ENCODE assay signal across 15 mouse cellular contexts in genomic region chr6:97321156-97321555, GRCm38 (mm10).
A peak's percentile ranks its signal among the peaks of the same experiment; 100 is the strongest.
DNase-seq lines count a peak whose midpoint lies in the region; ATAC-seq and TF ChIP-seq lines count a peak whose summit lies in the region.
"Had no signal": no experiment of that assay in that cellular context is flagged by ENCODE, and none has a peak within 500 bp of the region (broad histone marks: within the 10 kb centered on the region; RNA-seq: fewer than 3 reads in every experiment).

No protein-coding gene starts in this region.

- peaks cover 64% of the 10 kb centered on the region for H3K36me3 ChIP-seq in heart, embryonic 10.5 days
- H3K36me3 ChIP-seq in heart, adult 2 months (ENCODE audit: control insufficient read depth, insufficient read depth, low read length), result no peaks in the 10 kb centered on the region
- H3K36me3 ChIP-seq in liver, embryonic 11.5 days (ENCODE audit: control insufficient read depth, insufficient read depth, low read length), result no peaks in the 10 kb centered on the region; the same call in 1 of the 2 replicates
- H3K36me3 ChIP-seq in liver, postnatal 0 days (replicated peaks; ENCODE audit: insufficient read depth, low read length), result peaks cover 6% of the 10 kb centered on the region
- H3K36me3 ChIP-seq: embryonic facial prominence, embryonic 13.5 days; limb, embryonic 12.5 days had no signal

- H3K4me3 ChIP-seq in heart, embryonic 10.5 days, result no peak overlapping the region
- no peak overlapping the region for H3K4me3 ChIP-seq in heart, adult 2 months
- H3K4me3 ChIP-seq in liver, embryonic 11.5 days (ENCODE audit: low read depth, low read length), result no peak overlapping the region
- no peak overlapping the region for H3K4me3 ChIP-seq in liver, postnatal 0 days (ENCODE audit: low read depth, low read length)
- H3K4me3 ChIP-seq in left cerebral cortex, adult 2 months, result no peak overlapping the region
- H3K4me3 ChIP-seq: embryonic facial prominence, embryonic 13.5 days; forebrain, embryonic 15.5 days; limb, embryonic 12.5 days had no signal

- H3K27ac ChIP-seq in heart, embryonic 10.5 days, result peak overlapping the region; percentile 77
- no peak overlapping the region for H3K27ac ChIP-seq in heart, adult 2 months
- H3K27ac ChIP-seq in liver, embryonic 11.5 days (ENCODE audit: low read depth, low read length), result peak overlapping the region; percentile 8; the same call in 1 of the 2 replicates
- no peak overlapping the region for H3K27ac ChIP-seq in liver, postnatal 0 days (ENCODE audit: low read depth)
- H3K27ac ChIP-seq in left cerebral cortex, adult 2 months, result no peak overlapping the region
- H3K27ac ChIP-seq: embryonic facial prominence, embryonic 13.5 days; forebrain, embryonic 15.5 days; limb, embryonic 12.5 days had no signal

- no peak for TF ChIP-seq EP300 in heart, adult 2 months (IDR thresholded peaks at IDR 0.05; ENCODE audit: insufficient read depth, low read depth, low read length)
- TF ChIP-seq EP300 in liver, postnatal 0 days (IDR thresholded peaks at IDR 0.05; ENCODE audit: low read depth), result no peak

- H3K9me3 ChIP-seq in heart, embryonic 10.5 days, result no peaks in the 10 kb centered on the region
- H3K9me3 ChIP-seq in liver, embryonic 11.5 days (ENCODE audit: control insufficient read depth, low read length), result no peaks in the 10 kb centered on the region
- no peaks in the 10 kb centered on the region for H3K9me3 ChIP-seq in liver, postnatal 0 days (ENCODE audit: low read length)
- H3K9me3 ChIP-seq: embryonic facial prominence, embryonic 13.5 days; forebrain, embryonic 15.5 days; limb, embryonic 12.5 days had no signal

- no peaks in the 10 kb centered on the region for H3K27me3 ChIP-seq in heart, embryonic 10.5 days (ENCODE audit: insufficient read depth, poor library complexity, severe bottlenecking)
- no peaks in the 10 kb centered on the region for H3K27me3 ChIP-seq in heart, adult 2 months (ENCODE audit: control insufficient read depth, insufficient read depth, low read length)
- no peaks in the 10 kb centered on the region for H3K27me3 ChIP-seq in liver, embryonic 11.5 days (replicated peaks; ENCODE audit: control insufficient read depth, insufficient read depth, low read length)
- no peaks in the 10 kb centered on the region for H3K27me3 ChIP-seq in liver, postnatal 0 days (ENCODE audit: insufficient read depth, low read length)
- H3K27me3 ChIP-seq: embryonic facial prominence, embryonic 13.5 days; forebrain, embryonic 15.5 days; limb, embryonic 12.5 days had no signal

- peak; percentile 66 for ATAC-seq in liver, embryonic 11.5 days (replicated peaks; ENCODE audit: low FRiP score)
- ATAC-seq in liver, postnatal 0 days, result no peak
- ATAC-seq in activated CD4-positive, CD25-positive, alpha-beta regulatory T cell, adult 4 months, result peak; percentile 94
- ATAC-seq: forebrain, embryonic 15.5 days had no signal

- H3K4me1 ChIP-seq in heart, embryonic 10.5 days, result peaks cover 27% of the 10 kb centered on the region
- peaks cover 3% of the 10 kb centered on the region for H3K4me1 ChIP-seq in heart, adult 2 months (ENCODE audit: control insufficient read depth, insufficient read depth, low read length)
- peaks cover 6% of the 10 kb centered on the region; the same call in 1 of the 2 replicates for H3K4me1 ChIP-seq in liver, embryonic 11.5 days (replicated peaks; ENCODE audit: control insufficient read depth, insufficient read depth, low read length)
- H3K4me1 ChIP-seq in liver, postnatal 0 days (ENCODE audit: insufficient read depth), result no peaks in the 10 kb centered on the region
- H3K4me1 ChIP-seq: embryonic facial prominence, embryonic 13.5 days; forebrain, embryonic 15.5 days; limb, embryonic 12.5 days had no signal

- no peak for TF ChIP-seq CTCF in heart, adult 2 months (IDR thresholded peaks at IDR 0.05)
- TF ChIP-seq CTCF in liver, postnatal 0 days (IDR thresholded peaks at IDR 0.05; ENCODE audit: low read depth), result no peak
- TF ChIP-seq CTCF in left cerebral cortex, adult 2 months (IDR thresholded peaks at IDR 0.05), result no peak

- no peak for TF ChIP-seq POLR2A in heart, adult 2 months (IDR thresholded peaks at IDR 0.05; ENCODE audit: insufficient read depth, low read depth, low read length)

- no peaks in the 10 kb centered on the region for H3K79me2 ChIP-seq in heart, adult 2 months (replicated peaks; ENCODE audit: control insufficient read depth, insufficient read depth, low read length)

- H3K9ac ChIP-seq in heart, adult 2 months (ENCODE audit: low read depth, low read length), result no peak overlapping the region
- H3K9ac ChIP-seq in liver, embryonic 11.5 days (ENCODE audit: low read depth, low read length), result no peak overlapping the region
- H3K9ac ChIP-seq in liver, postnatal 0 days (replicated peaks), result no peak overlapping the region
- H3K9ac ChIP-seq: embryonic facial prominence, embryonic 13.5 days; forebrain, embryonic 15.5 days; limb, embryonic 12.5 days had no signal

- intact Hi-C loops in heart, adult 2 months (cut with DNase I), result no loop called here
- intact Hi-C loops in left cerebral cortex, adult 2 months (cut with DNase I), result no loop called here

- peak overlapping the region; percentile 14; the same call in 1 of the 2 replicates for H3K4me2 ChIP-seq in liver, embryonic 11.5 days
- H3K4me2 ChIP-seq in liver, postnatal 0 days (ENCODE audit: low read depth, low read length), result no peak overlapping the region
- H3K4me2 ChIP-seq: embryonic facial prominence, embryonic 13.5 days; forebrain, embryonic 15.5 days; limb, embryonic 12.5 days had no signal

- DNase-seq in heart, embryonic 10.5 days (ENCODE audit: low spot score), result no peak
- DNase-seq in heart, adult 2 months, result no peak
- no peak for DNase-seq in liver, embryonic 11.5 days (ENCODE audit: low spot score)
- no peak for DNase-seq in liver, postnatal 0 days
- peak; percentile 70 for DNase-seq in naive thymus-derived CD4-positive, alpha-beta T cell, adult 2 months (ENCODE audit: low read depth)
- no peak for DNase-seq in cerebellum, postnatal 14 days
- DNase-seq in left cerebral cortex, adult 2 months (ENCODE audit: extremely low spot score in 1 of 2, low spot score in 2 of 2), result no peak
- DNase-seq: adrenal gland, postnatal 36 days; cerebellum, adult 18-20 months; gastrocnemius, postnatal 10 days; kidney, adult 2 months had no signal

- WGBS in heart, embryonic 10.5 days, result 33% methylated on average over 11 of the region's 11 CpGs
- WGBS in heart, adult 2 months, result 31% methylated on average over 11 of the region's 11 CpGs
- 28% methylated on average over 11 of the region's 11 CpGs for WGBS in liver, embryonic 11.5 days
- WGBS in liver, postnatal 0 days (ENCODE audit: insufficient replicate concordance), result 21% methylated on average over 11 of the region's 11 CpGs

Comparison
In these comparisons a context has a peak if more than half of its experiments do, and no peak if none do; other contexts are left out.
1. H3K27ac ChIP-seq: peak in heart, embryonic 10.5 days (single experiment) and liver, embryonic 11.5 days (single experiment); none in heart, adult 2 months (single experiment), liver, postnatal 0 days (single experiment) and left cerebral cortex, adult 2 months (single experiment).